Mouse (Mus musculus) kidney, postnatal 4 days (tissue): ENCODE measurements at regions not wholly inside any gene's neighbourhood (a gene's known extent, or its start where the extent isn't known, plus 50 kb on each side); places are given as distances from the start of the nearest gene placed in this dataset.
"Not testable (repeated sequence)": the region's sequence is repeated elsewhere in the genome, so short reads cannot be mapped to it uniquely, and the experiment has no call there.

Experiments used
- DNase-seq, 2 experiments: peaks; one replicate each; pipeline ENCODE4 v3.0.0; 2021; ENCODE audit warnings: mixed read lengths in 2 of 2

DNA sequence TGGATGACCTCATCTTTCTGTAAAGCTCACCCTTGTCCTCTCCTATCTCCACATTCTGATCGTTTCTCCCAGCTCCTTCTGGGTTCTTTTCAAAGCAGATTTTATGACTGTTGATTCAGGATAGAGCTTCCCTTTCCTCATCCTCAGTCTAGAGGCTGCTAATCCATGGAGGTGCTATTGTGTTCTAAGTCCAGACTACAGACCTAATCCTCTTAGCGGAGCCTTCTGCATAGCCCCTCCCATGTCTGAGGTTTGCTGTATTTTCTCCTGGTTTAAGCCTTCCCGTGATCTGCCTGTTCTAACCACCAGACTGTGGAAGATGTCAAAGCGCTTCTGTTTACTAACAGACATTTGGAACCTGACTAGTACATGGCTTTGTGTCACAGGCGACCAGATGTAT, 294.0 kb upstream of the Cdh4 start:
- no peak for DNase-seq

- DNase-seq: no peak
These were observed 293.6 kb upstream of the Cdh4 start for GRCm38 (mm10) chr2:179148667-179149066.

DNA sequence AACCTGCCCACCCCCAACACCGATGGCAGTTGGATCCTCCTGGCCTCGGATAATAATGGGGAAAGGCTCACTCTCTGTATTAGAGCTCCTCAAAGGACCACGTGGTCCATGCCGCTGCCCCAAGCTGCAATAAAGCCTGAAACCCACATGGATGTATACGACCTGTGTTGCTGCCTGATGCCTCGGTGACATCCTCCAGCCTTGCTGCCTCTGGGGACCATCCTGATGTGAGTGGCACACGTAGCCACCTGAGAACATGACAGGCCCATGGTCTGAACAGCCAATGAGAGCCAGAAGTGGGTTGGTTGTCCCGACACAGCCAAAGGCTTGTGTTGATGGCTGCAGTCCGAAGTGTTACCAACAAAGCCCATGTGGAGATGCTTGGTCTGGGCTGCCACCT, 283.4 kb upstream of the Cdh4 start:
- DNase-seq: no peak

GRCm38 (mm10) chr2:179163116-179163515, 279.1 kb upstream of the Cdh4 start:
- no peak for DNase-seq

- no peak for DNase-seq
These were observed 272.1 kb upstream of the Cdh4 start for GRCm38 (mm10) chr2:179170157-179170556.

- DNase-seq: no peak
These were observed 271.6 kb upstream of the Cdh4 start for GRCm38 (mm10) chr2:179170608-179171007.

DNA sequence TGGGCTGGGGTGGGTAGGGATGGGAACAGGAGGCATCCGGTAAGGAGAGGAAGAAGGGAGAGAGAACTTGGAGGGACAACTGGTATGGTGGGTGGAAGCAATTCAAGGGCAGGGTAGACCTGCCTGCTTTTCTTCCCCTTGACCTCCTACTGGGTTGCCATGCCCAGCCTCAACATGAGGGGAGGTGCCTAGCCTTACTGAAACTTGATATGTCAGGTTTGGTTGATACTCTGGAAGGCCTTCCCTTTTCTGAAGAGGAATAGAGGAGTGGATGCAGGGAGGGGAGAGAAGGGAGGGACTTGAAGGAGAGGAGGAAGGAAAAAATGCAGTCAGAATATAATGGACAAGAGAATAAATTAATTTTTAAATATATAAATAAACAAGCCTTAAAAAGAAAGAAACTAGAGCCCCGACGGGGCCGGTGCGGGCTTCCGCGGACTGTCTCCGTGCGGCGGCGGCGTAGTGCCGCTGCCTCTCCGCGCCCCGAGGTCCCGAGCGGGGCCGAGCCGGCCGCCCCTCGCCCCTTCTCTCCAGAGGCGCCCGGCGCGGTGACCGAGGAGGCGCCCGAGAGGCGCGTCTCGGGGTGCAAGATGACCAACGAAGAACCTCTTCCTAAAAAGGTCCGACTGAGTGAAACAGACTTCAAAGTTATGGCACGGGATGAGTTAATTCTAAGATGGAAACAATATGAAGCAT, 265.2 kb upstream of the Cdh4 start:
- not testable (repeated sequence) for DNase-seq

GRCm38 (mm10) chr2:179181366-179181765, 260.9 kb upstream of the Cdh4 start:
- no peak for DNase-seq

DNA sequence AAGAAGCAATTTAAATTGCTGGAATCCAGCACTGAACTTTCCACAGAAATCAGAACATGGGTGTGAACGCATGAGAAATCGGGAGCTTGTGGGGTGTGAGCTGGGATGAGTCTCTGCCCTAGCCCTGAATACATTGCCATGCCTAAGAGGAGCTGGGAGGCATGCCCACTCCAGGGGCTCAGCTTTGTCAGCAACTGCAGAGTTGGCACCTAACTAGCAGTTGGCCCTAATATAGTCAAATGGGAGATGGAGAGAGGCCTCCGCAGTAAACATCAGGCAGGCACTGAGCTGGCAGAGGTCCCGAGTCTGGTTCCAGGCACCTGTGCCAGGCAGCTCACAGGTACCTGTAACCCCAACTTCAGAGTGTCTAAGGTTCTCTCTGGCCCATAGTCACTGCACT, 260.1 kb upstream of the Cdh4 start:
- DNase-seq: no peak

GRCm38 (mm10) chr2:179192906-179193496, 249.2 kb upstream of the Cdh4 start:
- DNase-seq: no peak

DNA sequence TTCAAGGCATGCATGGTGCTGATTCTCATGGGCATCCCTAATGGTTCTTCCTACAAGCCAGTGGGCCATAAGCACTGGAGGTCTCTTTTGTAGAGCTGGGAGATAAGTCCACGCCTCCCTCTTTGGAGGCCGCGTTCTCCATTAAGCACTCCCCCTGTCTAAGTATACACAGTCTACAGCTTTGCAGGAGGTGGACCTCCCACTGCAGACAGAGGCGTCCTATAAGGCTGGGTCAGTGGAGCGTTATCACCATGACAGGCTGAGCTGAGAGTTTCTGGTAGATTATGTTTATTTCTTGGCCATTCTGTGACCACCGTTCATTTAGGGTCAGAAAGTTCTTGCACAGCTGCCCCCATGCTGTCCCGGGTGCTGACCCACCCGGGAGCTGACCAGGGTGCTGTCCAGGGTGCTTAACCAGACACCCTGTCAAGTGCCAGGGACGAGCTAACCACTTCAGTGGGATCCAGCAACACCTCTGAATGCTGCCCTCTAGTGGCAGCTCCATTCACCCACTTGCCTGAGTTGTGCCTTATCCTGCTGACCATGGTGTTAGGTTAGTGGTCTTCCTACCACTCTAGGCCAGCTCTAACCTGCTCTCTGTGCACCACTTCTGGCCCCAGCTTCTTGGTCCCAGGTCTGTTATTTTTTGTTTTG, 248.6 kb upstream of the Cdh4 start:
- peak; percentile 91 to 94 for DNase-seq

- no peak for DNase-seq
These were observed 244.8 kb upstream of the Cdh4 start for GRCm38 (mm10) chr2:179197471-179197870.

DNA sequence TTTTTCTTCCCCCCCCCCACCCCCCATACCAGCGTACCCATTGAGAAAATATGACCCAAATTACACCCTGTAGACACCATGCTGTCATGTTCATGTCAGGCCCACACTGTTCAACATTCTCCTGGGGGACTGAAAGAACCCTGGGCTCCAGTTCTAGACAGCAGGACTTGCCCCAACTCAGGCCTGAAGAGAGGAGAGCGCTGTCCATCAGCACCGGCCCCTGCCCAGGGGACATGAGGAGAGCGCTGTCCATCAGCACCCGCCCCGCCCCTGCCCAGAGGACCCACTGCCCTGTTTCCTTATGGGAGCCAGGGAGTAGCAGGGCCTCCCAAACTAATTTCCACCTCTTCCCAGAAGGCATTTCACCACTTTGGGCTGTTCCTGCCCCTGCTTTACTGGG, 241.7 kb upstream of the Cdh4 start:
- DNase-seq: peak; percentile 92 to 93

GRCm38 (mm10) chr2:179210164-179210805, 231.9 kb upstream of the Cdh4 start:
- DNase-seq: no peak

DNA sequence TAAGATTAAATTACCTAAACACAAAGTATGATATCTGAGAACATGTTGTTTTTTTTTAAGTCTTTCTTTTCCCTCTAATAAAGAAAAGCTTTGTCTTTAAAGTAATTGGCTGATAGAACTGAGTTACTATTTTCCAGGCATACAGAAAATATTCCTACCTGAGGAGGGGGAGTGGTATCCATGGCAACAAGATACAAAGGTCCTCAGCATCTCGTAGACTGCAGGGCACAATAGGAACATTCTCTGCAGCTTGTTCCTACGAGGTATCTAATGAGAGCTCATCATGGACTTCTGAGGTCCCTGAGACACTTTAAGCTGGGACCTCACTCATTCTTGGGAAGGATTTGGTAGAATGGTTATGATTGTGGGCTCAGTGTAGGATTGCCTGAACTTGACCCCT, 225.5 kb upstream of the Cdh4 start:
- no peak for DNase-seq

DNA sequence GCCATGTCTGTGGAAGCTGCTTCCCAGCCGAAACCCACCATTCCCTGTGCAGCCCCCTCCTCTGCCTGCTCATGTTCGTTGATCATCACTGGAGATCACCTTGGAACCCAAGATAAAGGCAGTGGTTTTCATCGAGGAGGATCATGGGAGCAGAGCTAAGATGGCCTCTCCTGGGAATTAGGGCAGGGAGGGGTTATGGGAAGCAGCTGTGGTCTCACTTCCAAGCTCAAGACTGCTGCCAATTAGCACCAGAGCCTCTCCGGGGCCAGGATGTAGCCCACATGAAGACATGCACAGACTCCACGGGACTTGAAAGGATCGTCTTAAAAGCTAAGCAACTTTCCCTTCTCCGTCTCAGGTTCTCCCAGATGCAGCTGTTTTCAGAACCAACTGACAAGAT, 214.1 kb upstream of the Cdh4 start:
- DNase-seq: no peak

DNA sequence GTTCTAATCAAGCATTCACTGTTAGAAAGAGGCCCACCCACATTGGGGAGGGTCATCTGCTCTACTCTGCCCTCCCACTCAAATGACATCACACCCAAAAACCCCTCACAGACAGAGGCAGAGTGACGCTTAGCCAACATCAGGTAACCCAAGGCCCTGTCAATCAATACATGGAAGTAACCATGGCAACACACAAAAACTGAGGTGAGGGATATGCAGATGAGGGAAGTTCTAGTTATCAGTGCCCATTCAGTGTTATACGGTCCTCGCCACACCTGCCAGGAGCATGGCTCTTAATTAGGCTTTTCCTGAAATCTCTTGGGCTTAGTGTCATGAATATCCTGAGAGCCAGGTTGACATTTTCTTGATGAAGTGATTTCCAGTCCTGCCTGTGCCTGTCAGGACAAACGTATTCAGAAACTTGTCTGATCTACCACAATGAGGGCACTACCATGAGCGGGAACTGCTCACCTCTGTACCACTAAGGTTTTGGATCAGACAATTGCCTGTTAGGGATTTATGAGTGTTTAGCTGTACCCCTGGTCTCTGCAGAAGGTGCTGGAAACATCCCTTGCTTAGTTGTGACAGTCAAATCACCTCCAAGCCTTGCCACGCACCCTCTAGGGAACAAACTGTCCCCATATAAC, 210.4 kb upstream of the Cdh4 start:
- DNase-seq: no peak

GRCm38 (mm10) chr2:179238166-179238565, 204.1 kb upstream of the Cdh4 start:
- DNase-seq: no peak

DNA sequence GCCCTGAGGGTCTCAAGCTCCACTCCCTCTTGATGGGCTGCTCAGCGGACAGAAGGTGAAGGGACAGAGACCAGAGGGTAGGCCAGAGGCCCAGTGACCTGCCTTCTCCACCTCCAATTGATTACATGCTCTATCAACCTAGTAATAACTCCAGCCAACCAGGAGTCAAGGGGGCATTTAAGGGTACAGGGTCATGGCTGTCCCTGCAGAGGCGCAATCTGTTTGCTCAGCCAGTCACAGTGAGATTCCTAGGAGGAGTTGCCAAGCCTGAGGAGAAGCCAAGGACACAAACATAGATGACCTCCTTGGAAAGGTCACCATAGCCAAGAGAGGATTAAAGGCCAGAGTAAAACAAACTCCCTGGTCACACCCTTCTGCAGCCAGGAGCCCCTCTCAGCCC, 181.3 kb upstream of the Cdh4 start:
- DNase-seq: no peak

GRCm38 (mm10) chr2:179263888-179264287, 178.3 kb upstream of the Cdh4 start:
- peak in 1 of 2 experiments; percentile 2 for DNase-seq

DNA sequence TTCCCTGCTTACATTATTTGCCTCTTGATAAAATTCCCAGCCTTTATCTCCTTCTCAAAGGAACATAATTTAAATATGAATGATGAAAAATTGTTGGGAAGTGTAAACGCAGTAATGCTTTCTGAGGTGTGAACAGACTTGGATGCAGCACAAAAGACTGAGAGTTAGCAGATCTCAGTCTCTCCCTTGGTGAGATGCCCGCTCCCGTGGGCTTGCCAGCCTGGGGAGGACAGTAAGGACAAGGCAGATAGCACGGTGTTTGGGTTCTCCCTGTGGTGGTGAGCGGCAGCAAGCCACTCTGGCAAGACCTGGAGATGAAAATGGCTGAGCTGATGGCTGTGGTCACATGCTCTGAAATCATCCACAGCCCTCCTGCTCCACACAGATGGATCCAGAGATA, 176.8 kb upstream of the Cdh4 start:
- no peak for DNase-seq

- no peak for DNase-seq
These were observed 164.9 kb upstream of the Cdh4 start for GRCm38 (mm10) chr2:179277204-179277886.

- no peak for DNase-seq
These were observed 164.3 kb upstream of the Cdh4 start for GRCm38 (mm10) chr2:179277887-179278282.
